Mouse (Mus musculus): ENCODE results near the gene Nfkbib. TPM values are rescaled to one million over a fixed set of nuclear protein-coding genes. Genes with fewer than 3 reads are reported as not detected.

The Nfkbib gene
- 61.0 and 62.4 TPM in 2 replicates for polyA plus RNA-seq (2014; fragmentation: Nextera tagmentation; extraction: Ambion mirVana)

DNA sequence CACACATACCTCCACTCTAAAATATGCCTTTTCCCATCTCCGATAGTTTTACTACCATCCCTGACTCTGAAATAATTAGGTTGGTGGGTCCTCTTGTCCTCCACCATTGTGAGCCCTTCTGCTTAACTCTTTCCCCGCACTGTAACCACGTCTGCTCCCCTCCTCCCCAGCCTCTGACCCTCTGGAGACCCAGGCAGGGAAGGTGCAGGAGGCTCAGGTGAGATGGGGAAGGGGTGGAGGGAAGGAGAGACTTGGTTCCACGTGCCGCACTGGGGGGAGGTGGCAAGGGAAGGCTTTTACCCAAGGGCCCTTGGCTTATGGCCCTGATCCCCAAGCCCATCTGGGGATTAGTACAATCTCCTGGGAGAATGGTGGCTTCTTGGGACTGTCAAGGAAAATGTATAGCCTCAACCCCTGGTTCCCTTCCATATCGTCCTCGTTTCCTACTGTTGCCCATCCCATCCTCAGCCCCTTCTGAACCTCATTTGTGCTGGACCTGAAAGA is at the start of gene Nfkbib:
TSS of gene Nfkbib (minus strand) at position 51 of the 504 bp plus-strand sequence.
- H3K27ac ChIP-seq (ENCODE audit: low read depth, low read length): no peak within 1 kb of the TSS
- peak within 1 kb of the TSS; percentile 71 for H3K4me3 ChIP-seq (ENCODE audit: low read depth, low read length)
- peaks cover under 1% of the 10 kb centered on the region; the same call in 1 of the 2 replicates for H3K36me3 ChIP-seq (ENCODE audit: control insufficient read depth, insufficient read depth, low read length)
- WGBS: 60% methylated on average over 7 of the region's 7 CpGs
- no peaks in the 10 kb centered on the region for H3K27me3 ChIP-seq (replicated peaks; ENCODE audit: control insufficient read depth, insufficient read depth, low read length)
- no peak for ATAC-seq
- peak within 1 kb of the TSS; percentile 74 for H3K9ac ChIP-seq (ENCODE audit: low read length)
- H3K9me3 ChIP-seq (replicated peaks; ENCODE audit: control insufficient read depth, low read length): no peaks in the 10 kb centered on the region
- H3K4me2 ChIP-seq (ENCODE audit: low read length): peak within 1 kb of the TSS; percentile 76
- peaks cover 14% of the 10 kb centered on the region for H3K4me1 ChIP-seq (ENCODE audit: control insufficient read depth, insufficient read depth, low read length)
- no peak for DNase-seq (ENCODE audit: low spot score)

DNA sequence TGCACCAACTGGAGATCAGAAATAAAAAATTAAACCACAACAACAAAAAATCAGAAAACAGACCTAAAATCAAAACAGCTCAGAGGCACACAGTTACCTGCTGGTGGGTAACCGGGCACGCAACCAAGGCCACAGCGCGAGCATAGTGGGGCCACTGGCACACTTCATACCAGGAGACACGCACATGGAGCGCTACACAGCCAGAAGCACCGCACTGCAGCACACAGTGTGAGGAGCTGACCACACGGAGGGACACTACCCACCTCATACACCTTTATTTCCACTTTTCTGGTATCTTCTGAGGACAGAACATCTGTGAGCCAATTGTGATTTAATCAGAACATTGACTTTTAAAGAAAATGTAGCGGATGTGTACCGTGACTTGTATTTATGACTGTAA is 49.6 kb upstream of the Nfkbib start:
- H3K27ac ChIP-seq (ENCODE audit: low read depth, low read length): no peak overlapping the region
- no peak overlapping the region for H3K9ac ChIP-seq (ENCODE audit: low read length)
- H3K4me3 ChIP-seq (ENCODE audit: low read depth, low read length): no peak overlapping the region
- H3K36me3 ChIP-seq (ENCODE audit: control insufficient read depth, insufficient read depth, low read length): peaks cover 97% of the 10 kb centered on the region
- no peaks in the 10 kb centered on the region for H3K27me3 ChIP-seq (replicated peaks; ENCODE audit: control insufficient read depth, insufficient read depth, low read length)
- WGBS: 92% methylated on average over 10 of the region's 10 CpGs
- H3K9me3 ChIP-seq (replicated peaks; ENCODE audit: control insufficient read depth, low read length): no peaks in the 10 kb centered on the region
- no peak for DNase-seq (ENCODE audit: low spot score)
- no peak overlapping the region for H3K4me2 ChIP-seq (ENCODE audit: low read length)
- peaks cover 12% of the 10 kb centered on the region for H3K4me1 ChIP-seq (ENCODE audit: control insufficient read depth, insufficient read depth, low read length)
- no peak for ATAC-seq

DNA sequence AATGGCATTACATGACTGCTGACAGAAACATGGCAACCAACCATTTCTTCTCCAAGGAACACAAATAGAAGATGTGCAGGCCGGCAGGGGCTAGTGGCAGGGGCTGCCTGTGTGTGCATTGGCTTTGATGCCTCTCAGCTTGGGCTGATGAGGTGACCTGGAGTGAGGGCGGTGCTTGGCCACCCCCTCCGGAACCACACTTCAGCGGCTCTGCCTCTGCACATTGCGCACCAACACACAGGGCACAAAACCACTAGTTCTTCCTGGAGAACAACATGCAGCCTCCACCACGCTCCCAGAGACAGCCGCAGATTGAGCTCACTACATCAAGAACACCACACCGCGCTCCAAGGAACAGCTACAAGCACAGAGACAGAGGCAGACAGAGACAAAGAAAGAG is 48.9 kb upstream of the Nfkbib start:
- no peak overlapping the region for H3K4me3 ChIP-seq (ENCODE audit: low read depth, low read length)
- no peak overlapping the region for H3K27ac ChIP-seq (ENCODE audit: low read depth, low read length)
- DNase-seq (ENCODE audit: low spot score) (no peak), ATAC-seq (no peak)
- peaks cover 14% of the 10 kb centered on the region for H3K4me1 ChIP-seq (ENCODE audit: control insufficient read depth, insufficient read depth, low read length)
- H3K36me3 ChIP-seq (ENCODE audit: control insufficient read depth, insufficient read depth, low read length): peaks cover 90% of the 10 kb centered on the region
- 87% methylated on average over 9 of the region's 9 CpGs for WGBS
- no peaks in the 10 kb centered on the region for H3K27me3 ChIP-seq (replicated peaks; ENCODE audit: control insufficient read depth, insufficient read depth, low read length)
- no peak overlapping the region for H3K9ac ChIP-seq (ENCODE audit: low read length)
- H3K4me2 ChIP-seq (ENCODE audit: low read length): no peak overlapping the region
- H3K9me3 ChIP-seq (replicated peaks; ENCODE audit: control insufficient read depth, low read length): no peaks in the 10 kb centered on the region

DNA sequence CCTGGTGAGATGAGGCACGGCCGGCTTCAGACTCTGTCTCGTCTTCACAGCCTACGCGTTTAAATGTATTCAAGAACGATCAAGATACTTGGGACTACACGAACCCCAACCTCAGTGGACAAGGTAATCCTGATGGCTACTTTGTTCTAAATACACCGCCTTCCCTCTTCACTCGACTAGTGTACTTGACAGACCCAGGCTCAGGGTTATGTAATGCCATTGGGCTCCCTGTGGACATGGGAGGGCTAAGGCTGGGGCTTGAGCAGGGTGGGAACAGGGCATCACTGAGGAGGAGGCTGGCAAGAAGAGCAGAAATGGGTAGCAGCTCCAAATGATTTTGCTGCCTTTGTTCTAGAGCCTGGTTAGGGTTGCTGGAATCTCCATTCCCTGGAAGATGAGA is 47.9 kb upstream of the Nfkbib start:
- H3K4me1 ChIP-seq (ENCODE audit: control insufficient read depth, insufficient read depth, low read length): peaks cover 14% of the 10 kb centered on the region
- H3K4me3 ChIP-seq (ENCODE audit: low read depth, low read length): no peak overlapping the region
- WGBS: 91% methylated on average over 9 of the region's 9 CpGs
- peaks cover 80% of the 10 kb centered on the region for H3K36me3 ChIP-seq (ENCODE audit: control insufficient read depth, insufficient read depth, low read length)
- no peak for DNase-seq (ENCODE audit: low spot score)
- H3K9me3 ChIP-seq (replicated peaks; ENCODE audit: control insufficient read depth, low read length): no peaks in the 10 kb centered on the region
- ATAC-seq: no peak
- no peak overlapping the region for H3K9ac ChIP-seq (ENCODE audit: low read length)
- no peak overlapping the region for H3K4me2 ChIP-seq (ENCODE audit: low read length)
- no peak overlapping the region for H3K27ac ChIP-seq (ENCODE audit: low read depth, low read length)
- H3K27me3 ChIP-seq (replicated peaks; ENCODE audit: control insufficient read depth, insufficient read depth, low read length): no peaks in the 10 kb centered on the region

DNA sequence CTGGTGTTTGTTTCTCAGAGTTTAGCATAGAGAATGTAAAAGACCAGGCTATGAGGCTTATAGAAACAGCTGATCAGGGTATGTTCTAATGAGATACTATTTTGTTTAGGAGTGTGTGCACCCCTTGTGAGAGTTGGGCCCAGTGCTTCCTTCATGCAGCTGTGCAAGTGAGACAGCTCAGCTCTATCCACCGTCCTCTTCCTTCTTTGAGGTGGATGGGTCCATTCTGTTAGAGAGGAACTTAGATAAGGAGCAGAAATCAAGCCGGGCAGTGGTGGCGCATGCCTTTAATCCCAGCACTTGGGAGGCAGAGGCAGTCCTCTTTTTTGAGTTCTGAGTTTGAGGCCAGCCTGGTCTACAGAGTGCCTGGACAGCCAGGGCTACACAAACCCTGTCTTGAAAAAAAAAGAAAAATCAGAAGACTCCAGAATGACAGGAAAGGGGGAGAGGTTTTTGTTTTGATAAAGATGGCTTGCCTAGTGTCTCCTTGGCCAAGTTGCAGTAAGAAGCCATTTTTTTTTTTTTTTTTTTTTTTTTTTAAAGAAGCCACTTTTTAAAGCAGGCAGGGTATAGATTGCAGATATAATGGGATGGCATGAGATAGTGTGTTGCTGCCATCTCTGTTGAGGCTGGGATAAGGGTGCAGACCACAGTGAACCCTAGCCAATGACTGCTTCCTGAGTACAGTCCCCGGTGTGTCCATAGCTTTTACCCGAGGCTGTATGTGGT is 47.2 kb upstream of the Nfkbib start:
- Histone ChIP-seq H3K27me3 (replicated peaks; ENCODE audit: control insufficient read depth, insufficient read depth, low read length) (no peaks in the 10 kb centered on the region), H3K36me3 (ENCODE audit: control insufficient read depth, insufficient read depth, low read length) (peaks cover 72% of the 10 kb centered on the region), H3K4me3 (ENCODE audit: low read depth, low read length) (no peak overlapping the region), H3K27ac (ENCODE audit: low read depth, low read length) (no peak overlapping the region), H3K9ac (ENCODE audit: low read length) (no peak overlapping the region), H3K4me1 (ENCODE audit: control insufficient read depth, insufficient read depth, low read length) (peaks cover 14% of the 10 kb centered on the region), H3K4me2 (ENCODE audit: low read length) (no peak overlapping the region), H3K9me3 (replicated peaks; ENCODE audit: control insufficient read depth, low read length) (no peaks in the 10 kb centered on the region)
- WGBS: 97% methylated on average over 5 of the region's 5 CpGs
- DNase-seq (ENCODE audit: low spot score): no peak
- no peak for ATAC-seq

DNA sequence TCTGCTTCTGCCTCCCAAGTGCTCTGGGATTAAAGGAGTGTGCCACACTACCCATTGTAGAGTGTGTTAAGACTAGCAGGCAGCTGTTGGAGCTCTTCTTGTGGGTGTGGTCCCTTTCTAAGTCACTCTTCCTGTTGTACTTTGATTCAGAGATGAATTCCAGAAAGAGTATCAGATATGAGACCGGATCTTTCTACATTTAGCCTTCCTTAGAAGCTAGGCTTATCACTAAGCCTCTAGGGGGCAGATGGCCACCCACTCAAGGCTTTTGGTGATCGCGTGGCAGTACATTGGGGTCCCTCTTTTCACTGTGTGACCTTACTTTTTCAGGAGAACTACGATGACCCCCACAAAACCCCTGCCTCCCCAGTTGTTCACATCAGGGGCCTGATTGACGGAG is 45.6 kb upstream of the Nfkbib start:
- Histone ChIP-seq H3K36me3 (ENCODE audit: control insufficient read depth, insufficient read depth, low read length) (peaks cover 58% of the 10 kb centered on the region), H3K9me3 (replicated peaks; ENCODE audit: control insufficient read depth, low read length) (no peaks in the 10 kb centered on the region), H3K4me3 (ENCODE audit: low read depth, low read length) (peak overlapping the region; percentile 74), H3K4me1 (ENCODE audit: control insufficient read depth, insufficient read depth, low read length) (peaks cover 17% of the 10 kb centered on the region), H3K9ac (ENCODE audit: low read length) (no peak overlapping the region; the same call in 1 of the 2 replicates), H3K27ac (ENCODE audit: low read depth, low read length) (no peak overlapping the region), H3K4me2 (ENCODE audit: low read length) (peak overlapping the region; percentile 87), H3K27me3 (replicated peaks; ENCODE audit: control insufficient read depth, insufficient read depth, low read length) (no peaks in the 10 kb centered on the region)
- DNase-seq (ENCODE audit: low spot score) (no peak), ATAC-seq (no peak)
- 85% methylated on average over 5 of the region's 5 CpGs for WGBS

DNA sequence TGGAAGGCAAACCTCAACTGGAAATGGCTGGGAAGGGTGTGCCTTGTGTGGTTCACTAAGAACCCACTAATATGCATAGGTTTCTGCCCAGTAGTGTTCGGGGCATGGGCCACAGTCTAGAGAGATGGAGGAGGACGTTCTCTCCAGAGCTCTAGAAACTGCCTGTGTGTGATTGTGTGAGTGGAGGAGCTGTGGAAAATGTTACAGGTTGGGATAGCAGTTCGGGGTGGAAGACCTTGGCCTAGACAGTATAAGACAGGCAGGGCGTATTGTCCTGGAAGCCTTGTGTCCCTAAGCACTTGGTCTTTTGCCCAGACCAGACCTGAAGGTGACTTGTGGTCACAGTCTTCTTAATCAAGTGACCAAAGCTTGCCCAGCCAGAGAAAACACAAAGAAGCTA is 45.1 kb upstream of the Nfkbib start:
- H3K27ac ChIP-seq (ENCODE audit: low read depth, low read length): no peak overlapping the region
- peak overlapping the region; percentile 74 for H3K4me3 ChIP-seq (ENCODE audit: low read depth, low read length)
- H3K9ac ChIP-seq (ENCODE audit: low read length): peak overlapping the region; percentile 88
- H3K27me3 ChIP-seq (replicated peaks; ENCODE audit: control insufficient read depth, insufficient read depth, low read length): no peaks in the 10 kb centered on the region
- peaks cover 21% of the 10 kb centered on the region for H3K4me1 ChIP-seq (ENCODE audit: control insufficient read depth, insufficient read depth, low read length)
- peaks cover 53% of the 10 kb centered on the region for H3K36me3 ChIP-seq (ENCODE audit: control insufficient read depth, insufficient read depth, low read length)
- DNase-seq (ENCODE audit: low spot score): no peak
- 64% methylated on average over 4 of the region's 4 CpGs for WGBS
- H3K9me3 ChIP-seq (replicated peaks; ENCODE audit: control insufficient read depth, low read length): no peaks in the 10 kb centered on the region
- ATAC-seq: no peak
- H3K4me2 ChIP-seq (ENCODE audit: low read length): peak overlapping the region; percentile 87

DNA sequence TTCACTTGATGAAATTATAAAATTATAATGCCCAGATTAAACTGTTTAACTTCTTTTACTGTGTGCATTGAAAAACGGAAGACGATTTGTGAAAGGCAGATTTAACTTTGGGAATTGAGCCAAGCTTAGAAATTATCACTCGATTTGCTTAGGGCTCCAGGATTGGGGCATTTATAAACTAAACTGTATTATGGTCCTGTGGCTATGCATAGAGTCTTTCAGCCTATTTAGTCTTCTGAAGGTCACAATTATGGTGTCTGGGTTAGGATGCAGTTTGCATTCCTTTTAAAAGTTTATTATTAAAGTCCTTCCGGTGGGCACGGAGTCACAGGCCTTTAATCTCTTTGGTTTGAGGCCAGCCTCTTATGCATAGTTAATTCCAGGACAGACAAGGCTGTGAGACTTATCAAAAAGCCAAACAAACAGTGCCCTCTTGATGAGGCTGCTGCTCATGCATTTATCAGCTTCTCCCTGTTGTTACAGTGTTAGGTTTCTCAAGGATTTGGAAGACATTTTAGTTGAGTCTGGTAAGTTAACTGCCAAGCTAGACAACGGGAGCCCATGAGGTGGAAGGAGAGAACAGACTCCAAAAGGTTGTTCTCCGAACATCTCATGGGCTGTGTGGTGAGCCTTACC is 44.4 kb upstream of the Nfkbib start:
- peak overlapping the region; percentile 88 for H3K9ac ChIP-seq (ENCODE audit: low read length)
- H3K9me3 ChIP-seq (replicated peaks; ENCODE audit: control insufficient read depth, low read length): no peaks in the 10 kb centered on the region
- peak overlapping the region; percentile 87 for H3K4me2 ChIP-seq (ENCODE audit: low read length)
- peaks cover 46% of the 10 kb centered on the region for H3K36me3 ChIP-seq (ENCODE audit: control insufficient read depth, insufficient read depth, low read length)
- DNase-seq (ENCODE audit: low spot score) (no peak), ATAC-seq (no peak)
- no peaks in the 10 kb centered on the region for H3K27me3 ChIP-seq (replicated peaks; ENCODE audit: control insufficient read depth, insufficient read depth, low read length)
- no peak overlapping the region for H3K27ac ChIP-seq (ENCODE audit: low read depth, low read length)
- H3K4me3 ChIP-seq (ENCODE audit: low read depth, low read length): peak overlapping the region; percentile 74
- peaks cover 21% of the 10 kb centered on the region for H3K4me1 ChIP-seq (ENCODE audit: control insufficient read depth, insufficient read depth, low read length)
- 15% methylated on average over 7 of the region's 7 CpGs for WGBS

DNA sequence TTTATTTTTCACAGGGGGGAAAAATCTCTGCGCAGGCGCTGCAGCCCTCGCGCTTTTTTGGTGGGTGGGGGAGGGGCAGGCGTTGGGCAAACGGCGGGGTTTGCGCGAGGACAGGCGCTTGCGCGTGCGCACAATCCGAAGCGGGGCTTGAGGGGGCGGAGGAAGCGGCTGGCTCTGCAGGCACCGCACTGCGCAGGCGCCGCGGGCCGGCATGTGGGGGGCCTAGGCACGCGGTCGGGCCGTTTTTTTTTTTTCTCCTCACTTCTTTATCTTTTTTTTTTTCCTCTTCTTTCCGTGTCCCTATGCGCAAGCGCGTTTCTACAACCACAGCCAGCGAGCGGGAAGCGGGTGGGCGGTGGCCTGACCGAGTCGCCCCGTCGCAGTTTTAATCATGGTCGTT is 43.9 kb upstream of the Nfkbib start:
- peak; percentile 27 for ATAC-seq
- H3K27ac ChIP-seq (ENCODE audit: low read depth, low read length): peak overlapping the region; percentile 95
- H3K9me3 ChIP-seq (replicated peaks; ENCODE audit: control insufficient read depth, low read length): no peaks in the 10 kb centered on the region
- H3K4me2 ChIP-seq (ENCODE audit: low read length): peak overlapping the region; percentile 87
- peaks cover 41% of the 10 kb centered on the region for H3K36me3 ChIP-seq (ENCODE audit: control insufficient read depth, insufficient read depth, low read length)
- H3K4me3 ChIP-seq (ENCODE audit: low read depth, low read length): peak overlapping the region; percentile 74
- no peaks in the 10 kb centered on the region for H3K27me3 ChIP-seq (replicated peaks; ENCODE audit: control insufficient read depth, insufficient read depth, low read length)
- H3K4me1 ChIP-seq (ENCODE audit: control insufficient read depth, insufficient read depth, low read length): peaks cover 21% of the 10 kb centered on the region
- DNase-seq (ENCODE audit: low spot score): peak; percentile 98
- under 1% methylated on average over 40 of the region's 40 CpGs for WGBS
- H3K9ac ChIP-seq (ENCODE audit: low read length): peak overlapping the region; percentile 88

All from forebrain, embryonic 14.5 days (tissue).